Comparison of ENCODE assay signal across 25 mouse cellular contexts in genomic region chr16:50696052-50696451, GRCm38 (mm10).
"Had no signal": no experiment of that assay in that cellular context is flagged by ENCODE, and none has a peak within 500 bp of the region (broad histone marks: within the 10 kb centered on the region; RNA-seq: fewer than 3 reads in every experiment).

No protein-coding gene starts in this region.

- H3K4me3 ChIP-seq: embryonic facial prominence, embryonic 10.5 days; embryonic facial prominence, embryonic 12.5 days; embryonic facial prominence, embryonic 13.5 days; embryonic facial prominence, embryonic 15.5 days; erythroblast, embryonic 14.5 days; forebrain, embryonic 10.5 days; forebrain, embryonic 12.5 days; forebrain, embryonic 13.5 days; forebrain, embryonic 15.5 days; gastrocnemius, adult 2 months; heart, adult 2 months had no signal

- H3K9ac ChIP-seq: embryonic facial prominence, embryonic 12.5 days; embryonic facial prominence, embryonic 13.5 days; embryonic facial prominence, embryonic 15.5 days; forebrain, embryonic 12.5 days; forebrain, embryonic 13.5 days; forebrain, embryonic 15.5 days; forebrain, postnatal 0 days had no signal

- H3K9me3 ChIP-seq: embryonic facial prominence, embryonic 10.5 days; embryonic facial prominence, embryonic 12.5 days; embryonic facial prominence, embryonic 13.5 days; embryonic facial prominence, embryonic 15.5 days; forebrain, embryonic 10.5 days; forebrain, embryonic 13.5 days; forebrain, embryonic 15.5 days had no signal

- DNase-seq: cerebellum, adult 9-10 months; cerebellum, adult 9-11 months; cerebellum, postnatal 10 days; cerebellum, postnatal 14 days; cerebellum, postnatal 25 days; cerebellum, postnatal 36 days; embryo, embryonic 11 days; forebrain, postnatal 0 days; gastrocnemius, adult 2 months; gastrocnemius, postnatal 10 days; gastrocnemius, postnatal 14 days; gastrocnemius, postnatal 25 days; gastrocnemius, postnatal 36 days; heart, adult 11 months; heart, adult 18-20 months; heart, adult 2 months had no signal

- H3K4me2 ChIP-seq: embryonic facial prominence, embryonic 12.5 days; embryonic facial prominence, embryonic 13.5 days; embryonic facial prominence, embryonic 15.5 days; forebrain, embryonic 12.5 days; forebrain, embryonic 13.5 days; forebrain, embryonic 15.5 days had no signal

- H3K27ac ChIP-seq: embryonic facial prominence, embryonic 10.5 days; embryonic facial prominence, embryonic 12.5 days; embryonic facial prominence, embryonic 13.5 days; embryonic facial prominence, embryonic 15.5 days; forebrain, embryonic 10.5 days; forebrain, embryonic 12.5 days; forebrain, embryonic 13.5 days; forebrain, embryonic 15.5 days; gastrocnemius, adult 2 months; heart, adult 2 months had no signal

- H3K36me3 ChIP-seq: embryonic facial prominence, embryonic 10.5 days; embryonic facial prominence, embryonic 12.5 days; embryonic facial prominence, embryonic 13.5 days; embryonic facial prominence, embryonic 15.5 days; forebrain, embryonic 10.5 days; forebrain, embryonic 12.5 days; forebrain, embryonic 15.5 days had no signal

- H3K4me1 ChIP-seq: embryonic facial prominence, embryonic 10.5 days; embryonic facial prominence, embryonic 12.5 days; embryonic facial prominence, embryonic 13.5 days; embryonic facial prominence, embryonic 15.5 days; forebrain, embryonic 10.5 days; forebrain, embryonic 12.5 days; forebrain, embryonic 15.5 days had no signal

- H3K27me3 ChIP-seq: embryonic facial prominence, embryonic 12.5 days; embryonic facial prominence, embryonic 13.5 days; embryonic facial prominence, embryonic 15.5 days; forebrain, embryonic 12.5 days; forebrain, embryonic 13.5 days; forebrain, embryonic 15.5 days had no signal
